Mouse (Mus musculus) CH12.LX (cell line): ENCODE data around the gene Plekhj1. TPM values are rescaled to one million over a fixed set of nuclear protein-coding genes. Genes with fewer than 3 reads are reported as not detected.

Experiments used
- DNase-seq: peaks from one replicate; pipeline ENCODE4 v3.0.0-alpha.2; 2013; ENCODE audit errors: extremely low read depth
- H3K27ac ChIP-seq: 2 replicates; pipeline ENCODE4 v1.5.1; 2012; ENCODE audit warnings: low read depth, mild to moderate bottlenecking, control low read depth, moderate library complexity; ENCODE audit not compliant: insufficient read depth
- H3K27me3 ChIP-seq: replicated peaks from 2 replicates; pipeline ENCODE3; 2012; ENCODE audit warnings: inconsistent platforms
- H3K36me3 ChIP-seq, 2 experiments: replicated peaks in 1 of 2; 2 replicates each; pipeline versions ENCODE3 to v1.6.1; 2012; ENCODE audit warnings: inconsistent platforms in 1 of 2, low read length in 1 of 2, mild to moderate bottlenecking in 1 of 2, mixed read lengths in 1 of 2, moderate library complexity in 1 of 2; ENCODE audit not compliant: control insufficient read depth in 1 of 2, insufficient read depth in 1 of 2
- H3K4me1 ChIP-seq, 2 experiments: 2 replicates each; pipeline ENCODE4 v1.6.1; 2012; ENCODE audit warnings: inconsistent platforms in 1 of 2, moderate library complexity in 1 of 2; ENCODE audit not compliant: insufficient read depth in 2 of 2, control insufficient read depth in 1 of 2
- H3K4me2 ChIP-seq: 2 replicates; pipeline ENCODE4 v1.6.1; 2012; ENCODE audit warnings: low read depth, mild to moderate bottlenecking, control low read depth; ENCODE audit not compliant: poor library complexity, insufficient read depth, severe bottlenecking
- H3K4me3 ChIP-seq, 3 experiments: fragments of 150-350 bp in 1 of 3; sonication (generic) in 1 of 3; replicated peaks in 1 of 3; 2 replicates each; pipeline versions ENCODE3 to v1.5.1; 2011 to 2012; ENCODE audit warnings: low read depth in 2 of 3, low read length in 2 of 3, mild to moderate bottlenecking in 2 of 3, moderate library complexity in 2 of 3, control low read depth in 1 of 3, improper control_type of control experiment in 1 of 3, inconsistent platforms in 1 of 3, mixed read lengths in 1 of 3; ENCODE audit not compliant: poor library complexity in 1 of 3
- H3K79me2 ChIP-seq: replicated peaks from 2 replicates; pipeline ENCODE4 v1.6.1; 2012; ENCODE audit warnings: mild to moderate bottlenecking, moderate library complexity; ENCODE audit not compliant: control insufficient read depth, poor library complexity, insufficient read depth, severe bottlenecking; ENCODE audit errors: extremely low read depth
- H3K9ac ChIP-seq: 2 replicates; pipeline ENCODE4 v1.6.1; 2012; ENCODE audit warnings: low read depth, mild to moderate bottlenecking, control low read depth, moderate library complexity; ENCODE audit not compliant: insufficient read depth
- H3K9me3 ChIP-seq: replicated peaks from 2 replicates; pipeline ENCODE3; 2012; ENCODE audit warnings: low read length, inconsistent platforms, mixed read lengths
- CHD1 ChIP-seq: IDR thresholded peaks from 2 replicates; pipeline ENCODE4 v1.6.1; 2012; ENCODE audit warnings: low read depth, low read length, improper control_type of control experiment, inconsistent platforms
- CHD2 ChIP-seq: IDR thresholded peaks from 2 replicates; pipeline ENCODE4 v1.6.1; 2011; ENCODE audit warnings: low read length, improper control_type of control experiment
- EP300 ChIP-seq: IDR thresholded peaks from 2 replicates; pipeline ENCODE4 v1.6.1; 2011; ENCODE audit warnings: low read length, improper control_type of control experiment
- ETS1 ChIP-seq: conservative IDR thresholded peaks from 2 replicates; pipeline ENCODE4 v1.6.1; 2012; ENCODE audit warnings: low read depth, mild to moderate bottlenecking, inconsistent platforms, low read length, improper control_type of control experiment, moderate library complexity
- JUN ChIP-seq: IDR thresholded peaks from 2 replicates; pipeline ENCODE4 v1.6.1; 2011; ENCODE audit warnings: low read depth, mild to moderate bottlenecking, low read length, improper control_type of control experiment, moderate library complexity; ENCODE audit not compliant: insufficient read depth
- JUND ChIP-seq: conservative IDR thresholded peaks from 2 replicates; pipeline ENCODE4 v1.6.1; 2011; ENCODE audit warnings: low read depth, low read length, improper control_type of control experiment
- MAFK ChIP-seq: IDR thresholded peaks from 2 replicates; pipeline ENCODE4 v1.6.1; 2011; ENCODE audit warnings: low read length, improper control_type of control experiment; ENCODE audit not compliant: insufficient replicate concordance
- MEF2A ChIP-seq: IDR thresholded peaks from 2 replicates; pipeline ENCODE4 v1.6.1; 2014; ENCODE audit warnings: low read depth, mild to moderate bottlenecking, inconsistent platforms, low read length, improper control_type of control experiment, borderline replicate concordance
- NELFE ChIP-seq: IDR thresholded peaks from 2 replicates; pipeline ENCODE4 v1.6.1; 2011; ENCODE audit warnings: low read depth, low read length, improper control_type of control experiment
- NRF1 ChIP-seq: IDR thresholded peaks from 2 replicates; pipeline ENCODE4 v1.6.1; 2014; ENCODE audit warnings: low read depth, mild to moderate bottlenecking, inconsistent platforms, low read length, improper control_type of control experiment, moderate library complexity
- PAX5 ChIP-seq: IDR thresholded peaks from 2 replicates; pipeline ENCODE4 v1.6.1; 2012; ENCODE audit warnings: low read length, inconsistent platforms, mixed read lengths
- POLR2A ChIP-seq: IDR thresholded peaks from 2 replicates; pipeline ENCODE4 v1.6.1; 2011; ENCODE audit warnings: low read depth, mild to moderate bottlenecking, improper control_type of control experiment, low read length
- POLR2AphosphoS2 ChIP-seq: IDR thresholded peaks from 2 replicates; pipeline ENCODE4 v1.6.1; 2011; ENCODE audit warnings: low read depth, low read length, improper control_type of control experiment
- RAD21 ChIP-seq: IDR thresholded peaks from 2 replicates; pipeline ENCODE4 v1.6.1; 2011; ENCODE audit warnings: low read depth, mild to moderate bottlenecking, low read length, improper control_type of control experiment, moderate library complexity
- TBP ChIP-seq: conservative IDR thresholded peaks from 2 replicates; pipeline ENCODE4 v1.6.1; 2011; ENCODE audit warnings: low read depth, low read length, improper control_type of control experiment
- TCF12 ChIP-seq: IDR thresholded peaks from 2 replicates; pipeline ENCODE4 v1.6.1; 2014; ENCODE audit warnings: low read depth, mild to moderate bottlenecking, inconsistent platforms, low read length, improper control_type of control experiment
- UBTF ChIP-seq: IDR thresholded peaks from 2 replicates; pipeline ENCODE4 v1.6.1; 2012; ENCODE audit warnings: low read depth, mild to moderate bottlenecking, inconsistent platforms, low read length, improper control_type of control experiment, moderate library complexity
- USF1 ChIP-seq: IDR thresholded peaks from 2 replicates; pipeline ENCODE4 v1.6.1; 2014; ENCODE audit warnings: low read depth, mild to moderate bottlenecking, inconsistent platforms, low read length, improper control_type of control experiment
- ZC3H11A ChIP-seq: IDR thresholded peaks from 2 replicates; pipeline ENCODE4 v1.6.1; 2012; ENCODE audit warnings: low read depth, mild to moderate bottlenecking, inconsistent platforms, low read length, improper control_type of control experiment
- dilution Hi-C: fragments of 300-500 bp; cut with MboI; formaldehyde crosslinking; loops from 2 replicates; pipeline ENCODE4 v1.14.3; 2020; ENCODE audit warnings: low sequenced_read_pairs; ENCODE audit not compliant: extremely low pct_unique_long_range_greater_than_20kb, extremely low pct_ligation_motif_present
- in situ Hi-C: fragments of 300-500 bp; cut with MboI; formaldehyde crosslinking; loops from 3 replicates; pipeline ENCODE4 v1.14.3; 2019; ENCODE audit warnings: low sequenced_read_pairs, low pct_ligation_motif_present, low pct_unique_long_range_greater_than_20kb, mixed read lengths
- polyA plus RNA-seq: library from polyadenylated mRNA; unstranded; fragments of >175 nt; gene quantifications from 2 replicates; pipeline ENCODE4 v1.2.1, GENCODE M21; 2012; ENCODE audit warnings: low read depth; ENCODE audit not compliant: insufficient read length
- total RNA-seq, 2 experiments: library from RNA; depleted of rRNA; stranded (reverse); fragments of 300-350 nt in 1 of 2; fragments of >200 nt in 1 of 2; gene quantifications; 2 replicates each; pipeline ENCODE4 v1.2.3; 2012 to 2014

The Plekhj1 gene
- total and polyA plus RNA-seq, 3 experiments: 63.4 to 123 (median 63.8) TPM

GRCm38 (mm10) chr10:80766161-80766815 lies 32.1 kb downstream of the Plekhj1 start:
- DNase-seq: no peak
- dilution Hi-C loops: no loop called here

GRCm38 (mm10) chr10:80765746-80766145 lies 32.7 kb downstream of the Plekhj1 start:
- TF ChIP-seq MAFK: no peak
- TF ChIP-seq NRF1: no peak
- TF ChIP-seq NELFE: no peak
- TF ChIP-seq CHD1: no peak
- no peak for TF ChIP-seq POLR2A
- no peak for TF ChIP-seq JUND
- TF ChIP-seq TBP: no peak
- TF ChIP-seq UBTF: no peak
- TF ChIP-seq PAX5: no peak
- H3K27ac ChIP-seq: no peak overlapping the region
- H3K9me3 ChIP-seq: no peaks in the 10 kb centered on the region
- DNase-seq: no peak
- peaks cover 58 to 90% of the 10 kb centered on the region in 2 experiments for H3K36me3 ChIP-seq
- H3K4me1 ChIP-seq: peaks cover 3 to 21% of the 10 kb centered on the region in 2 experiments; a peak in 3 of 4 replicates
- H3K9ac ChIP-seq: no peak overlapping the region
- in situ Hi-C loops: no loop called here
- H3K4me3 ChIP-seq: no peak overlapping the region
- dilution Hi-C loops: no loop called here
- H3K79me2 ChIP-seq: peaks cover 40% of the 10 kb centered on the region
- H3K4me2 ChIP-seq: no peak overlapping the region
- H3K27me3 ChIP-seq: no peaks in the 10 kb centered on the region

More at GRCm38 (mm10) chr10:80766161-80766815, 32.1 kb downstream of the Plekhj1 start:
- Histone ChIP-seq H3K79me2 (peaks cover 35% of the 10 kb centered on the region), H3K9ac (no peak overlapping the region), H3K27ac (no peak overlapping the region), H3K4me3 (no peak overlapping the region), H3K9me3 (no peaks in the 10 kb centered on the region), H3K36me3 (peaks cover 63 to 92% of the 10 kb centered on the region in 2 experiments), H3K4me2 (no peak overlapping the region), H3K27me3 (no peaks in the 10 kb centered on the region), H3K4me1 (peaks cover 3 to 16% of the 10 kb centered on the region in 2 experiments; a peak in 3 of 4 replicates)
- in situ Hi-C loops: no loop called here
- TF ChIP-seq ZC3H11A: no peak
- no peak for TF ChIP-seq NELFE
- no peak for TF ChIP-seq MEF2A
- TF ChIP-seq RAD21: no peak
- TF ChIP-seq ETS1: no peak
- TF ChIP-seq CHD2: no peak
- no peak for TF ChIP-seq TCF12
- TF ChIP-seq JUN: no peak
- TF ChIP-seq EP300: no peak
- TF ChIP-seq NRF1: no peak
- TF ChIP-seq POLR2AphosphoS2: no peak
- TF ChIP-seq USF1: no peak
